Mouse (Mus musculus) liver, embryonic 14.5 days (tissue): Measurements from ENCODE around the gene Serinc3.

Experiments used
- CTCF ChIP-seq: IDR thresholded peaks from 2 replicates; pipeline ENCODE4 v1.5.1; 2016; ENCODE audit warnings: antibody characterized with exemption, low read depth, control low read depth
- EP300 ChIP-seq: IDR thresholded peaks from 2 replicates; pipeline ENCODE4 v1.6.1; 2016; ENCODE audit warnings: antibody characterized with exemption, low read depth

DNA sequence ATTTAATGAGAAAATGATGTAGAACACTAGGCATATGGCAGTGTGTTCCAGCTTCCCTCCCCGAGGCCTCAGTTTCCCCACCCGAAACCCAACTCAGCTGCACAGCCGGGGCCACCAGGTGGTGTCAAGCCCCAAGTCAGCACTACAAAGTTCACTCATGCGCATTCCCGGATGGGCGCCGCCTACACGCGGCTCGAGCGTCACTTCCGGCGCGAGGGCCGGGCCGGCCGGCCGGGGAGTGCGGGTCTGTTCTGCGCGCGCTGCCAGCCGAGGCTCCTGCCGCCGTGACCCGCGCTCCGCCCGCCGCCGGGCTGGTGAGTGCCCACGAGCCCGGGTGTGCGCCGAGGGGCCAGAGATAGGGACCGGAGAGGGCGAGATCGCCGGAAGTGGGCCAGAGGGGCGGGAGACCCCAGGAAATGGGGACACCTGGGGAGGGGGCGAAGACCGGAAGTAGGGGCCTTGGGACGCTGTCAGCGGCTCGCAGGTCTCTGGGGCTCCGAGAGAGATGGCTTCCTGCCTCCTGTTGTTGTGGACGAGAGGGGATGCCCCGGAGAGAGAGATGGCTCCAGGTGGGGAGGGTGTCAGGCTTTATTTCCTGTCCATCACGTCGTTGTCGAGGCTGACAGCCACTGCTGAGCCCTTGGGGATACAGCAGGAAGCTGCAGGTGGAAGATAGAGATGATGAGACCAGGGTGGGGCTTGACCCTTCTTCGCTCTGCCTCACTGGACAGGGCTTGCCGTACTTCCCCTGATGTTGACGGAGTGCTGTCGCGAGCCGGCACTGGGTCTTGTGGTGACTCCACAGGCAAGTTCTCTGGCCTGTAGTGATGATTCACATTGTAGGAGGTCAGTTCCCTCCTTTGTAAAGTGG lies 42.6 kb downstream of the Serinc3 start, which contains the start of gene Ttpal:
- TF ChIP-seq CTCF (peak; percentile 84), EP300 (no peak)
